Mouse (Mus musculus): ENCODE measurements around the gene Olfr690. TPM values are rescaled to one million over a fixed set of nuclear protein-coding genes. Genes with fewer than 3 reads are reported as not detected.
"Not testable (repeated sequence)": the region's sequence is repeated elsewhere in the genome, so short reads cannot be mapped to it uniquely, and the experiment has no call there.

Olfr690 gene
- polyA plus RNA-seq (2012; ENCODE audit: insufficient read depth, insufficient read length, missing spikeins) = not detected in 2 replicates

DNA sequence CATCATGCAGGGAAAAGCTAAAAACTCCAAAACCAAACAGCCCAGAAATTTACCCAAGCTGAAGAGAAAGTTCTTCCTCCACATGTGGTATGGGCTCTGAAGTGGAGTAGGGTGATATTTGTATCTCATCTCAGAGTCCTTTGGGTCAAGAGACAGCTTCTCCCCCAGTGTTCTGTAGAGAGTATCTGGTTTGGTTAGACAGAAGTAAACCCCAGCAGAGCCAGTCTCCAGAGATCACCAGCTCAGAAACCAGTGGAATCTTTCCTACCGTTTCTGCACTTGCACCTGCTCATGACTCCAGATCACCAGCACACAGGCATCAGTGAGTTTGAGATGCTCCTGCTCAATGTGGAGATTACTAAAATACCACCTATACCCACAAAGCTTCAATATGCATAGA lies at the start of gene Olfr690:
Gene Olfr690 (minus strand): TSS at position 101 of the 400 bp plus-strand sequence.
- no peak within 1 kb of the TSS for H3K4me3 ChIP-seq (ENCODE audit: insufficient read depth, low read length)
- no peak within 1 kb of the TSS for H3K27ac ChIP-seq (ENCODE audit: insufficient read depth, low read depth, low read length)
- no peak for TF ChIP-seq POLR2A (IDR thresholded peaks at IDR 0.05; ENCODE audit: borderline replicate concordance, low read depth, low read length)
- TF ChIP-seq CTCF (IDR thresholded peaks at IDR 0.05; ENCODE audit: low read depth, low read length) = no peak

DNA sequence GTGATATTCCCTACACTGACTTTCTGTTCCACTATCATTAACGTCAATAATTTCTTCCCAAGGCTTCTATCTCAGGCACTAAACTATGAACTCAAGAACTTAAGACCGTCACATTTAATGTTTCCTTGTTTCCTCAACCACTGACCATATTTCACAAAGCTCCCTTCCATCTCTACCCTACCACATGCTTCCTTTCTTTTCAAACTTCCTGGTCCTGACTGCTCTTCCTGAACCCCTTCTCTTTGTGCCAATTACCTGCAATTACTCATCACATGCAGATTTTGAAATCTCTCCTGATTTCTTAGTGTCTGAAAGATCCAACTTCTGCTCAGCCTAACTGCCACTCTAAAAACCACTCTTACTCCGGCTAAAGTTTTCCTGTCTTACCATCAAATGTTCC lies 46.4 kb upstream of the Olfr690 start:
- no peak overlapping the region for H3K4me3 ChIP-seq (ENCODE audit: insufficient read depth, low read length)
- H3K4me1 ChIP-seq (ENCODE audit: control insufficient read depth, insufficient read depth, low read length) = peaks cover 3% of the 10 kb centered on the region; the same call in 1 of the 2 replicates
- no peak for TF ChIP-seq POLR2A (IDR thresholded peaks at IDR 0.05; ENCODE audit: borderline replicate concordance, low read depth, low read length)
- H3K27ac ChIP-seq (ENCODE audit: insufficient read depth, low read depth, low read length) = no peak overlapping the region

More for the DNA sequence above, at the start of gene Olfr690:
- H3K4me1 ChIP-seq (ENCODE audit: control insufficient read depth, insufficient read depth, low read length) = no peaks in the 10 kb centered on the region

DNA sequence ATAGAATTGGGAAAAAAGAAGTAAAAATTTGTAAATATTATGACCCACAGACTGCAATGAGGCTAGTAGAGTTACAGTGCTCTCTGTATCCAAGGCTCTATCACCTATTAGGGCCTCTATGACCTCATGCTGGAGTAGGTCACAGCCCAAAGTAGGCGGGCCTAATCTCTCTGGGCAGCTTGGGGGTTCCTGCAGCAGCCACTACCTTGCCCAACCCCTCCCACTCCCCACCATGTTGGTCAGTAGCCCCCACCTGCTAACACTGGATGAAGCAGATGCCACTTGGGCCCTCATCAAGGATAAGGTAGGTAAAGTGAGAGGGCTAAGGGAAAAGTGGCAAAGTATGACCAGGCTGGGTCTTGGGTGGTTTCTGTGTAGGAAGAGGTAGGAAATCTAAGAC lies 41.0 kb upstream of the Olfr690 start, which contains the start of gene Gm5901:
Gene Gm5901 (plus strand): TSS at position 173 of the 400 bp plus-strand sequence.
- Histone ChIP-seq H3K4me1 (ENCODE audit: control insufficient read depth, insufficient read depth, low read length) (peaks cover 19% of the 10 kb centered on the region), H3K4me3 (ENCODE audit: insufficient read depth, low read length) (no peak within 1 kb of the TSS), H3K27ac (ENCODE audit: insufficient read depth, low read depth, low read length) (no peak within 1 kb of the TSS)
- no peak for TF ChIP-seq CTCF (IDR thresholded peaks at IDR 0.05; ENCODE audit: low read depth, low read length)
- TF ChIP-seq POLR2A (IDR thresholded peaks at IDR 0.05; ENCODE audit: borderline replicate concordance, low read depth, low read length) = no peak

DNA sequence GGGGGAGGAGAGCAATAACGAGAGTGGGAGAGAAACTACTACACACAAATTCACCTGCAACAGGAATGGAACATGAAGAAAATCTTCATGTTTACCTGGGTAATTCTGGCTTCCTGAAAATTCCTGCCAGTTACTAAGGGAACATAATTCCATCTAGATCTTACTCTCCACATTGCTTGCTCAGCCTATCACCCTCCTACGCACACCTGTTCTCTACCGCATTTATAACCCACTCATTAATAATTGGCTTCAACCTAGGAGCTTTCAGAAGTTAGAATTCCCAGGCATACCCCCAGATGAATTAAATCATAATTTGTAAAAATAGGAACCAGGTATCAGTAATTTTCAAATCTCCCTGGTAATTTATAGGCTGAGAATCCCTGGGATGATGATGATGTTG lies 40.1 kb upstream of the Olfr690 start:
- H3K4me3 ChIP-seq (ENCODE audit: insufficient read depth, low read length) = no peak overlapping the region
- TF ChIP-seq POLR2A (IDR thresholded peaks at IDR 0.05; ENCODE audit: borderline replicate concordance, low read depth, low read length) (no peak), CTCF (IDR thresholded peaks at IDR 0.05; ENCODE audit: low read depth, low read length) (no peak)
- H3K4me1 ChIP-seq (ENCODE audit: control insufficient read depth, insufficient read depth, low read length) = peaks cover 19% of the 10 kb centered on the region
- H3K27ac ChIP-seq (ENCODE audit: insufficient read depth, low read depth, low read length) = no peak overlapping the region

DNA sequence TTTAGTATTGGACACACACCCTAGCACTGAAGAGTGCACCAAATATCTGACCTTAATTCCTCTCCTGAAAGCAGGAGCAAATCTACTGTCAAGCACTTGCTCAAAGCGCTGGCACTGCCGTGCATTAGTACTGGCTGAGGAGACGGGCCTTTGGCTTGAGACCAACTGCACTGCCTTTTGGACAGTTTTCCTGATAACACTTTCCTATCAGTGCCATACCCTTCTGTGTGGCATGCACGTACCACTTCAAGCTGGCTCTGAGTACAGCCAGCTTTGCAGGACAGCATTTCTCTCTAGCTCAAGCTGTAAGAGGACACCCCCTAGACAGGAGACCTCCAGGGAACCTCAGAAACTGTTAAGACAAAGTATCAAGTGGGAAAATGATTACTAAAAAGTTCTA lies 39.6 kb upstream of the Olfr690 start:
- H3K4me3 ChIP-seq (ENCODE audit: insufficient read depth, low read length) = no peak overlapping the region

DNA sequence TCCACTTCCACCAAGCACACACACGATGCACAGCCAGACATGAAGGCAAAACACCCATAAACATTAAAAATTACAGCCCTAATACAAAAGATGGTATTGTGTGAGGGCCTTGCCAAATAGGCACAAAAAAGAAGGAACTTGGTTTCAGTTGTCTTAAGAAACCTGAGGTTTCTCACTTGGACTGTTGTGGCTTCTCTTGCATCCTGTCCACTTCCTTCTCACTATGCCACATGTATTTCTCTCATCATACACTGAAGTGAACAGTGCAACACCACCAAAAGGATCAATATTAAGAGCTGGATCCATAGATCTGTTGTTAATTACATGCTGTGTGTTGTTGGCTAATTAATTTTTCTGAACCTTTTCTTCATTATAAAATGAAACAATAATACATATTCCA lies 39.0 kb upstream of the Olfr690 start:
- peaks cover 19% of the 10 kb centered on the region for H3K4me1 ChIP-seq (ENCODE audit: control insufficient read depth, insufficient read depth, low read length)
- no peak overlapping the region for H3K27ac ChIP-seq (ENCODE audit: insufficient read depth, low read depth, low read length)
- no peak for TF ChIP-seq POLR2A (IDR thresholded peaks at IDR 0.05; ENCODE audit: borderline replicate concordance, low read depth, low read length)
- TF ChIP-seq CTCF (IDR thresholded peaks at IDR 0.05; ENCODE audit: low read depth, low read length) = no peak
- no peak overlapping the region for H3K4me3 ChIP-seq (ENCODE audit: insufficient read depth, low read length)

More for the DNA sequence above, 39.6 kb upstream of the Olfr690 start:
- no peak for TF ChIP-seq CTCF (IDR thresholded peaks at IDR 0.05; ENCODE audit: low read depth, low read length)
- TF ChIP-seq POLR2A (IDR thresholded peaks at IDR 0.05; ENCODE audit: borderline replicate concordance, low read depth, low read length) = no peak
- no peak overlapping the region for H3K27ac ChIP-seq (ENCODE audit: insufficient read depth, low read depth, low read length)
- H3K4me1 ChIP-seq (ENCODE audit: control insufficient read depth, insufficient read depth, low read length) = peaks cover 19% of the 10 kb centered on the region

DNA sequence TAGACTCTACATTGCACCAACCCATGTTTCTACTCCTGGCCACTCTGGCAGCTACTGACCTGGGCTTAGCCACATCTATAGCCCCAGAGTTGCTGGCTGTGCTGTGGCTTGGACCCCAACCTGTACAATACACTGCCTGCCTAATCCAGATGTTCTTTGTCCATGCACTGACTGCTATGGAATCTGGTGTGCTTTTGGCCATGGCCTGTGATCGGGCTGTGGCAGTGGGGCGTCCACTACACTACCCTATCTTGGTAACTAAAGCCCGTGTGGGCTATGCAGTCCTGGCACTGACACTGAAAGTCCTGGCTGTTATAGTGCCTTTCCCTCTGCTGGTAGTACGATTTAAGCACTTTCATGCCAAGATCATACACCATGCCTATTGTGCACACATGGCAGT lies 34.6 kb upstream of the Olfr690 start:
- H3K4me3 ChIP-seq (ENCODE audit: insufficient read depth, low read length) = no peak overlapping the region
- TF ChIP-seq CTCF (IDR thresholded peaks at IDR 0.05; ENCODE audit: low read depth, low read length) = no peak
- no peak for TF ChIP-seq POLR2A (IDR thresholded peaks at IDR 0.05; ENCODE audit: borderline replicate concordance, low read depth, low read length)
- no peak overlapping the region for H3K27ac ChIP-seq (ENCODE audit: insufficient read depth, low read depth, low read length)
- peaks cover 11% of the 10 kb centered on the region for H3K4me1 ChIP-seq (ENCODE audit: control insufficient read depth, insufficient read depth, low read length)

DNA sequence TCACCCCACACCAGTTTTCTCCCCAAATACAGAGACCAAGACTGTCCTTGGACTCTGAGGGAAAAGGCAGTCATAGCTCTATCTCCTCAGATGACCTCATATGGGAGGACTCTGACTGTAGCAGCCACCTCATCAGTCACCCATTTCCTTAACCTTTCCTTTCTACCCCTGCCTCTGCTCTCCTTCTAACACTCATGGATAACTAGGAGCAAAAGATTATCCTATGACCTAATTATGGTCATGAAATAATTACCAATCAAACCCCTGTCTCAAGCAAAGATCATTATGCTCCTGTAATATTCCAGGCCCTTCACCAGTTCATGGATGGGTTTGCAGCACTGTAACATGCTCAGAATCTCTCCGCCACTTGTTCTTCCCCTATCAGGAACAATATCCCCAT lies 34.0 kb upstream of the Olfr690 start, which contains the start of gene Olfr692:
Gene Olfr692 (plus strand): TSS at position 301 of the 400 bp plus-strand sequence.
- no peak within 1 kb of the TSS for H3K27ac ChIP-seq (ENCODE audit: insufficient read depth, low read depth, low read length)
- no peak within 1 kb of the TSS for H3K4me3 ChIP-seq (ENCODE audit: insufficient read depth, low read length)
- TF ChIP-seq POLR2A (IDR thresholded peaks at IDR 0.05; ENCODE audit: borderline replicate concordance, low read depth, low read length) = no peak
- no peak for TF ChIP-seq CTCF (IDR thresholded peaks at IDR 0.05; ENCODE audit: low read depth, low read length)
- peaks cover 7% of the 10 kb centered on the region for H3K4me1 ChIP-seq (ENCODE audit: control insufficient read depth, insufficient read depth, low read length)

DNA sequence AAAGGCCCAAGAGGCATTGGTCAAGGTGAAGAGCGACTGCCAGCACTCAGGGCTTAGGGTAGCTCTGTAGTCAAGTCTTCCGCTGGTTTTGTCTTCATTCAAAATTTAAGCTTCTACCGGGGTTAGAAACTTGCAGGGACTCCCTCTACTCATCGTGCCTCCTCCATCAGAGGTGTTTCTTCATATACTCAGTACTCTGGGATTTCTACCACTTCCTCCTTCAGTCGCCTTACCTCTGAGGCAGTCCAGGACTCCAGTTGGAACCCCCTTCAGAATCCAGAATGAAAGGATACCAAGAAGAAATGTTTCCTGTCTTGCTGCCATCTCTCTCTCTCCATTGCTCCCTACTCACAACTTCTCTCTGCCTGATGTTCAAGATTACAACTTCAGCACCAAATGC lies 33.4 kb upstream of the Olfr690 start:
- H3K4me1 ChIP-seq (ENCODE audit: control insufficient read depth, insufficient read depth, low read length) = peaks cover under 1% of the 10 kb centered on the region
- no peak overlapping the region for H3K4me3 ChIP-seq (ENCODE audit: insufficient read depth, low read length)
- TF ChIP-seq CTCF (IDR thresholded peaks at IDR 0.05; ENCODE audit: low read depth, low read length) (no peak), POLR2A (IDR thresholded peaks at IDR 0.05; ENCODE audit: borderline replicate concordance, low read depth, low read length) (no peak)
- no peak overlapping the region for H3K27ac ChIP-seq (ENCODE audit: insufficient read depth, low read depth, low read length)

DNA sequence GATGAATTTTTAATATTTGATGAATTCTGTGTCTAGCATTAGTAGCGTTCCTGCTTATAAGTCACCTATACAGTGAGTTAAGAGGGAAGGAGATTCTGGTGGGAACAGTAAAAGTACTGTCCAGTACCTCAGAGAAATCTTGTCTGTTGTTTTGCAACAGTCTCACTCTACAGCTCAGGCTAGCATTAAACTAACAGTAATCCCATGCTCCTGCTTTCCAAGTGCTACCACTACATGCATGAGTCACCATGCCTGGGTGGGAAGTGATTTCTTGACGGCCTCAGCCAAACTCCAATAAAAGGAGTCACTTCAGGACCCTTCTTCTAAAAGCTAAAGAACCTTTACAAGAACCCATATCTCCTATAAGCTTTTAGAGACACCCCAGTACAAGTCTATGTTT lies 27.8 kb upstream of the Olfr690 start:
- TF ChIP-seq CTCF (IDR thresholded peaks at IDR 0.05; ENCODE audit: low read depth, low read length) (no peak), POLR2A (IDR thresholded peaks at IDR 0.05; ENCODE audit: borderline replicate concordance, low read depth, low read length) (no peak)
- H3K4me1 ChIP-seq (ENCODE audit: control insufficient read depth, insufficient read depth, low read length) = no peaks in the 10 kb centered on the region
- no peak overlapping the region for H3K27ac ChIP-seq (ENCODE audit: insufficient read depth, low read depth, low read length)
- H3K4me3 ChIP-seq (ENCODE audit: insufficient read depth, low read length) = no peak overlapping the region

DNA sequence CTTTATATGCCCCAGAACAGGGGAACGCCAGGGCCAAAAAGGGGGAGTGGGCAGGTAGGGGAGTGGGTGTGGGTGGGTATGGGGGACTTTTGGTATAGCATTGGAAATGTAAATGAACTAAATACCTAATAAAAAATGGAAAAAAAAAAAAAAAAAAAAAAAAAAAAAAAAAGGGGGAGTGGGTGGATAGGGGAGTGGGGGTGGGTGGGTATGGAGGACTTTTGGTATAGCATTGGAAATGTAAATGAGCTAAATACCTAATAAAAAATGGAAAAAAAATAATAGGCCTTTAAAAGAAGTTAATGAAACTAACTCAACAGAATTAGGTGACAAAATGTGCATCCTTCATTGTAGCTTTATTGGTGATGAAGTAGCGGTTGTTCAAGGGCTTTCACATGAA lies 22.6 kb upstream of the Olfr690 start:
- not testable (repeated sequence) for H3K27ac ChIP-seq (ENCODE audit: insufficient read depth, low read depth, low read length)

DNA sequence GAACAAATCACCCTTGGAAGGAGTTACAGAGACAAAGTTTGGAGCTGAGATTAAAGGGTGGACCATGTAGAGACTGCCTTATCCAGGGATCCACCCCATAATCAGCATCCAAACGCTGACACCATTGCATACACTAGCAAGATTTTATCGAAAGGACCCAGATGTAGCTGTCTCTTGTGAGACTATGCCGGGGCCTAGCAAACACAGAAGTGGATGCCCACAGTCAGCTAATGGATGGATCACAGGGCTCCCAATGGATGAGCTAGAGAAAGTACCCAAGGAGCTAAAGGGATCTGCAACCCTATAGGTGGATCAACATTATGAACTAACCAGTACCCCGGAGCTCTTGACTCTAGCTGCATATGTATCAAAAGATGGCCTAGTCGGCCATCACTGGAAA lies 22.2 kb upstream of the Olfr690 start:
- H3K4me3 ChIP-seq (ENCODE audit: insufficient read depth, low read length) = not testable (repeated sequence)

More for the DNA sequence above, 22.6 kb upstream of the Olfr690 start:
- not testable (repeated sequence) for H3K4me3 ChIP-seq (ENCODE audit: insufficient read depth, low read length); H3K4me1 ChIP-seq (ENCODE audit: control insufficient read depth, insufficient read depth, low read length)

More for the DNA sequence above, 22.2 kb upstream of the Olfr690 start:
- H3K27ac ChIP-seq (ENCODE audit: insufficient read depth, low read depth, low read length); H3K4me1 ChIP-seq (ENCODE audit: control insufficient read depth, insufficient read depth, low read length): not testable (repeated sequence)

All from bone marrow macrophage, adult 2 months (primary cell).